Mouse (Mus musculus): ENCODE data around the gene Slc35g1. TPM values are rescaled to one million over a fixed set of nuclear protein-coding genes. Genes with fewer than 3 reads are reported as not detected.

Slc35g1 gene
- total and polyA plus RNA-seq, 3 experiments, result 14.6 to 38.2 (median 21.7) TPM

DNA sequence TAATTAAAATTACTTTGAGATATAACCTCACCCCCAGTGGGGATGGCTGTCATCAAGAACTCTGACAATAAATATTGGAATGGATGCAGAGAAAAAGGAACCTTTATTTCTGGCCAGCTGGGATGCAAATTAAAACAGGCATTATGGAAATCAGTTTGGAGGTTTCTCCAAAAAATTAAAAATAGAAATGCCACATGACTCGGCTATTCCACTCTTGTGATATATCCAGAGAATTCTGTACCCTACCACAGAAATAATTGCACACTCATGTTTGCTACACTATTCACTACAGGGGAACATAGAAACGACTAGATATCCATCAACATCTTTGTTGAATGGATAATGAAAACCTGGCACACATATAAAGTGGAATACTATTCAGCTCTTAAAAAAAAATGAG is 33.9 kb upstream of the Slc35g1 start:
- TF ChIP-seq NRF1 (IDR thresholded peaks at IDR 0.05; ENCODE audit: low read depth, low read length), result no peak

DNA sequence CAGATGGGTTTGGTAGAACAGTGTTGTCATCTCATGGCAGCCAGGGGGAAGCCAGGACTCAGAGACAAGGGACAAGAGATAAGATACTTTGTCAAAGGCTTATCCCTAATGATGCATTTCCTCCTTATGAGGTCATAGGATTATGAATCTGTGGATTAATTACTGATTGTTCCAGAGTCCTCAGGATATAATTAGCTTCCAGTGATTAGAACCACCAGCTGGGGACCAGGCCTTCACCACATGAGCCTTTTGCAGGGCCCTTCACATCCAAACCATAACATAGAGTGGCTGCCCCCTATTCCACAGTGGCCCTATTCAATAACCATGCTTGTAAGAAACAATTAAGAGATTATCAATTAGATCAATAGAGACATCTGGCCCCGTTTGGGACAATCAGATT is 32.4 kb upstream of the Slc35g1 start:
- Histone ChIP-seq H3K27ac (ENCODE audit: insufficient read depth, low read depth) (no peak overlapping the region), H3K4me2 (ENCODE audit: insufficient read depth, low read depth, poor library complexity, severe bottlenecking) (no peak overlapping the region), H3K4me1 (ENCODE audit: control insufficient read depth in 1 of 2, insufficient read depth in 2 of 2) (peaks cover 0 to 4% of the 10 kb centered on the region in 2 experiments; a peak in 2 of 4 replicates), H3K79me2 (replicated peaks; ENCODE audit: control insufficient read depth, extremely low read depth, insufficient read depth, poor library complexity, severe bottlenecking) (no peaks in the 10 kb centered on the region), H3K9ac (ENCODE audit: insufficient read depth, low read depth) (no peak overlapping the region), H3K4me3 (replicated peaks in 1 of 3; ENCODE audit: low read depth in 2 of 3, low read length in 2 of 3, poor library complexity in 1 of 3) (no peak overlapping the region), H3K27me3 (replicated peaks) (no peaks in the 10 kb centered on the region), H3K36me3 (replicated peaks in 1 of 2; ENCODE audit: control insufficient read depth in 1 of 2, insufficient read depth in 1 of 2, low read length in 1 of 2) (no peaks in the 10 kb centered on the region), H3K9me3 (replicated peaks; ENCODE audit: low read length) (no peaks in the 10 kb centered on the region)
- in situ Hi-C loops (cut with MboI; ENCODE audit: low pct_ligation_motif_present, low pct_unique_long_range_greater_than_20kb, low sequenced_read_pairs), result no loop called here
- dilution Hi-C loops (cut with MboI; ENCODE audit: extremely low pct_ligation_motif_present, extremely low pct_unique_long_range_greater_than_20kb, low sequenced_read_pairs), result no loop called here
- DNase-seq (ENCODE audit: extremely low read depth), result no peak
- TF ChIP-seq JUN (IDR thresholded peaks at IDR 0.05; ENCODE audit: insufficient read depth, low read depth, low read length), result no peak
- TF ChIP-seq EP300 (IDR thresholded peaks at IDR 0.05; ENCODE audit: low read length), result no peak
- no peak for TF ChIP-seq ZKSCAN1 (IDR thresholded peaks at IDR 0.05; ENCODE audit: borderline replicate concordance, low read depth, low read length)
- no peak for TF ChIP-seq MYC (IDR thresholded peaks at IDR 0.05; ENCODE audit: low read depth, low read length)
- no peak for TF ChIP-seq POLR2AphosphoS2 (IDR thresholded peaks at IDR 0.05; ENCODE audit: low read depth, low read length)
- no peak for TF ChIP-seq RAD21 (IDR thresholded peaks at IDR 0.05; ENCODE audit: low read depth, low read length)
- no peak for TF ChIP-seq SMC3 (IDR thresholded peaks at IDR 0.05; ENCODE audit: low read depth, low read length)
- no peak for TF ChIP-seq NRF1 (IDR thresholded peaks at IDR 0.05; ENCODE audit: low read depth, low read length)
- no peak for TF ChIP-seq HCFC1 (IDR thresholded peaks at IDR 0.05; ENCODE audit: low read depth, low read length)
- no peak for TF ChIP-seq GABPA (IDR thresholded peaks at IDR 0.05; ENCODE audit: insufficient replicate concordance, low read depth, low read length)
- TF ChIP-seq TCF12 (IDR thresholded peaks at IDR 0.05; ENCODE audit: low read depth, low read length), result no peak
- TF ChIP-seq CHD2 (IDR thresholded peaks at IDR 0.05; ENCODE audit: low read length), result no peak
- no peak for TF ChIP-seq MAFK (IDR thresholded peaks at IDR 0.05; ENCODE audit: insufficient replicate concordance, low read length)
- no peak for TF ChIP-seq JUND (conservative IDR thresholded peaks at IDR 0.05; ENCODE audit: low read depth, low read length)
- TF ChIP-seq BHLHE40 (IDR thresholded peaks at IDR 0.05; ENCODE audit: low read depth, low read length), result no peak
- TF ChIP-seq UBTF (IDR thresholded peaks at IDR 0.05; ENCODE audit: low read depth, low read length), result no peak
- no peak for TF ChIP-seq USF2 (conservative IDR thresholded peaks at IDR 0.05; ENCODE audit: low read depth, low read length)
- no peak for TF ChIP-seq MAZ (IDR thresholded peaks at IDR 0.05; ENCODE audit: low read depth, low read length)

More for the DNA sequence above, 33.9 kb upstream of the Slc35g1 start:
- Histone ChIP-seq H3K9me3 (replicated peaks; ENCODE audit: low read length) (no peaks in the 10 kb centered on the region), H3K4me2 (ENCODE audit: insufficient read depth, low read depth, poor library complexity, severe bottlenecking) (no peak overlapping the region), H3K79me2 (replicated peaks; ENCODE audit: control insufficient read depth, extremely low read depth, insufficient read depth, poor library complexity, severe bottlenecking) (no peaks in the 10 kb centered on the region), H3K27ac (ENCODE audit: insufficient read depth, low read depth) (no peak overlapping the region), H3K27me3 (replicated peaks) (no peaks in the 10 kb centered on the region), H3K4me3 (replicated peaks in 1 of 3; ENCODE audit: low read depth in 2 of 3, low read length in 2 of 3, poor library complexity in 1 of 3) (no peak overlapping the region), H3K36me3 (replicated peaks in 1 of 2; ENCODE audit: control insufficient read depth in 1 of 2, insufficient read depth in 1 of 2, low read length in 1 of 2) (no peaks in the 10 kb centered on the region), H3K9ac (ENCODE audit: insufficient read depth, low read depth) (no peak overlapping the region), H3K4me1 (ENCODE audit: control insufficient read depth in 1 of 2, insufficient read depth in 2 of 2) (peaks cover 0 to 4% of the 10 kb centered on the region in 2 experiments; a peak in 2 of 4 replicates)
- in situ Hi-C loops (cut with MboI; ENCODE audit: low pct_ligation_motif_present, low pct_unique_long_range_greater_than_20kb, low sequenced_read_pairs) (no loop called here), dilution Hi-C loops (cut with MboI; ENCODE audit: extremely low pct_ligation_motif_present, extremely low pct_unique_long_range_greater_than_20kb, low sequenced_read_pairs) (no loop called here)
- no peak for DNase-seq (ENCODE audit: extremely low read depth)
